Mouse (Mus musculus) forebrain, embryonic 11.5 days (tissue): Measurements from ENCODE around the gene Caln1. TPM values are rescaled to one million over a fixed set of nuclear protein-coding genes. Genes with fewer than 3 reads are reported as not detected.

Source experiments
- ATAC-seq: fragments of 200-750 bp; cut with Nextera tagmentation; replicated peaks from 2 replicates; pipeline ENCODE4 v1.8.0; 2017; ENCODE audit warnings: moderate TSS enrichment; ENCODE audit not compliant: low FRiP score
- DNase-seq: peaks from one replicate; pipeline ENCODE4 v3.0.0-alpha.2; 2017; ENCODE audit warnings: low spot score
- H3K27ac ChIP-seq: fragments of 300-500 bp; sonication (generic); 2 replicates; pipeline ENCODE4 v1.5.1; 2014; ENCODE audit warnings: low read depth, low read length
- H3K27me3 ChIP-seq: fragments of 300-500 bp; sonication (generic); 2 replicates; pipeline ENCODE4 v1.6.1; 2014; ENCODE audit warnings: mild to moderate bottlenecking, low read length, mixed read lengths; ENCODE audit not compliant: control insufficient read depth, insufficient read depth
- H3K36me3 ChIP-seq: fragments of 300-500 bp; sonication (generic); 2 replicates; pipeline ENCODE4 v1.6.1; 2014; ENCODE audit warnings: mild to moderate bottlenecking, low read length, moderate library complexity, mixed read lengths; ENCODE audit not compliant: control insufficient read depth, insufficient read depth
- H3K4me1 ChIP-seq: fragments of 300-500 bp; sonication (generic); replicated peaks from 2 replicates; pipeline ENCODE4 v1.6.1; 2014; ENCODE audit warnings: low read length, mixed read lengths; ENCODE audit not compliant: control insufficient read depth, insufficient read depth
- H3K4me2 ChIP-seq: fragments of 300-500 bp; sonication (generic); 2 replicates; pipeline ENCODE4 v1.6.1; 2014; ENCODE audit warnings: low read depth, mild to moderate bottlenecking, low read length, moderate library complexity, mixed read lengths; ENCODE audit not compliant: severe bottlenecking
- H3K4me3 ChIP-seq: fragments of 300-500 bp; sonication (generic); 2 replicates; pipeline ENCODE4 v1.5.1; 2014; ENCODE audit warnings: low read depth, low read length
- H3K9ac ChIP-seq: fragments of 300-500 bp; sonication (generic); 2 replicates; pipeline ENCODE4 v1.6.1; 2014; ENCODE audit warnings: low read length
- H3K9me3 ChIP-seq: fragments of 300-500 bp; sonication (generic); 2 replicates; pipeline ENCODE4 v1.6.1; 2016; ENCODE audit warnings: low read length, mixed read lengths; ENCODE audit not compliant: control insufficient read depth
- WGBS: fragments of 180-500 bp; shearing (Covaris S2); extraction: QIAGEN DNeasy Blood & Tissue Kit; methylation state at CpG from one replicate; pipeline ENCODE4 v1.1.7; 2014; 5-methylcytosine and 5-hydroxymethylcytosine counted together
- polyA plus RNA-seq: library from polyadenylated mRNA; unstranded; fragments of >200 nt; fragmentation: Nextera tagmentation; extraction: Ambion mirVana; gene quantifications from 2 replicates; pipeline ENCODE4 v1.2.1, GENCODE M21; 2014

Caln1 gene
- polyA plus RNA-seq, 1 experiment from 2014 or later: 0.33 TPM

- H3K27me3 ChIP-seq: no peaks in the 10 kb centered on the region
- no peaks in the 10 kb centered on the region for H3K9me3 ChIP-seq
- H3K4me1 ChIP-seq: no peaks in the 10 kb centered on the region
- 96% methylated on average over 4 of the region's 4 CpGs for WGBS
- H3K4me3 ChIP-seq: no peak overlapping the region
- H3K9ac ChIP-seq: no peak overlapping the region
- ATAC-seq (no peak), DNase-seq (no peak)
- H3K4me2 ChIP-seq: no peak overlapping the region
- H3K36me3 ChIP-seq: no peaks in the 10 kb centered on the region
- H3K27ac ChIP-seq: no peak overlapping the region
Measured at GRCm38 (mm10) chr5:130699476-130699875, 330.2 kb downstream of the Caln1 start.

GRCm38 (mm10) chr5:130701777-130702176, 332.5 kb downstream of the Caln1 start:
- no peaks in the 10 kb centered on the region for H3K27me3 ChIP-seq
- no peaks in the 10 kb centered on the region for H3K9me3 ChIP-seq
- ATAC-seq (no peak), DNase-seq (no peak)
- H3K27ac ChIP-seq: no peak overlapping the region
- no peak overlapping the region for H3K9ac ChIP-seq
- H3K4me3 ChIP-seq: no peak overlapping the region
- no peaks in the 10 kb centered on the region for H3K4me1 ChIP-seq
- no peak overlapping the region for H3K4me2 ChIP-seq
- 79% methylated on average over 6 of the region's 6 CpGs for WGBS
- no peaks in the 10 kb centered on the region for H3K36me3 ChIP-seq

GRCm38 (mm10) chr5:130702361-130702760, 333.1 kb downstream of the Caln1 start:
- Histone ChIP-seq H3K4me1 (no peaks in the 10 kb centered on the region), H3K9me3 (no peaks in the 10 kb centered on the region), H3K36me3 (no peaks in the 10 kb centered on the region), H3K27me3 (no peaks in the 10 kb centered on the region), H3K9ac (no peak overlapping the region), H3K27ac (no peak overlapping the region), H3K4me3 (no peak overlapping the region), H3K4me2 (no peak overlapping the region)
- DNase-seq (no peak), ATAC-seq (no peak)
- WGBS: 83% methylated on average over 4 of the region's 4 CpGs

GRCm38 (mm10) chr5:130704866-130705265, 335.6 kb downstream of the Caln1 start:
- Histone ChIP-seq H3K4me2 (no peak overlapping the region), H3K27me3 (no peaks in the 10 kb centered on the region), H3K27ac (no peak overlapping the region), H3K36me3 (no peaks in the 10 kb centered on the region), H3K4me3 (no peak overlapping the region), H3K4me1 (no peaks in the 10 kb centered on the region), H3K9me3 (no peaks in the 10 kb centered on the region), H3K9ac (no peak overlapping the region)
- DNase-seq: no peak
- WGBS: 87% methylated on average over 4 of the region's 4 CpGs
- ATAC-seq: no peak

GRCm38 (mm10) chr5:130706202-130706855, 337.1 kb downstream of the Caln1 start:
- WGBS: 74% methylated on average over 6 of the region's 6 CpGs
- DNase-seq (no peak), ATAC-seq (no peak)
- H3K27me3 ChIP-seq: no peaks in the 10 kb centered on the region
- H3K9ac ChIP-seq: no peak overlapping the region
- no peaks in the 10 kb centered on the region for H3K4me1 ChIP-seq
- H3K36me3 ChIP-seq: no peaks in the 10 kb centered on the region
- H3K27ac ChIP-seq: no peak overlapping the region
- no peaks in the 10 kb centered on the region for H3K9me3 ChIP-seq
- H3K4me2 ChIP-seq: no peak overlapping the region
- H3K4me3 ChIP-seq: no peak overlapping the region

GRCm38 (mm10) chr5:130707755-130708154, 338.5 kb downstream of the Caln1 start:
- Histone ChIP-seq H3K27me3 (no peaks in the 10 kb centered on the region), H3K9ac (no peak overlapping the region), H3K27ac (no peak overlapping the region), H3K9me3 (no peaks in the 10 kb centered on the region), H3K4me3 (no peak overlapping the region), H3K4me2 (no peak overlapping the region), H3K4me1 (no peaks in the 10 kb centered on the region), H3K36me3 (no peaks in the 10 kb centered on the region)
- 88% methylated on average over 3 of the region's 3 CpGs for WGBS
- no peak for ATAC-seq
- DNase-seq: no peak

- no peak overlapping the region for H3K4me2 ChIP-seq
- no peak overlapping the region for H3K9ac ChIP-seq
- H3K4me3 ChIP-seq: no peak overlapping the region
- H3K36me3 ChIP-seq: no peaks in the 10 kb centered on the region
- no peak for ATAC-seq
- H3K4me1 ChIP-seq: no peaks in the 10 kb centered on the region
- H3K9me3 ChIP-seq: no peaks in the 10 kb centered on the region
- no peak for DNase-seq
- H3K27me3 ChIP-seq: no peaks in the 10 kb centered on the region
- H3K27ac ChIP-seq: no peak overlapping the region
- WGBS: 74% methylated on average over 4 of the region's 4 CpGs
Measured at GRCm38 (mm10) chr5:130708616-130709015, 339.4 kb downstream of the Caln1 start.

GRCm38 (mm10) chr5:130711643-130712042, 342.4 kb downstream of the Caln1 start:
- no peaks in the 10 kb centered on the region for H3K27me3 ChIP-seq
- no peak overlapping the region for H3K27ac ChIP-seq
- ATAC-seq (no peak), DNase-seq (no peak)
- no peak overlapping the region for H3K4me3 ChIP-seq
- H3K36me3 ChIP-seq: no peaks in the 10 kb centered on the region
- WGBS: 86% methylated on average over 2 of the region's 2 CpGs
- H3K4me2 ChIP-seq: no peak overlapping the region
- no peak overlapping the region for H3K9ac ChIP-seq
- no peaks in the 10 kb centered on the region for H3K9me3 ChIP-seq
- no peaks in the 10 kb centered on the region for H3K4me1 ChIP-seq

- no peak overlapping the region for H3K4me2 ChIP-seq
- ATAC-seq: no peak
- 71% methylated on average over 1 of the region's 1 CpGs for WGBS
Measured at GRCm38 (mm10) chr5:130712281-130712680, 343.0 kb downstream of the Caln1 start.

More at GRCm38 (mm10) chr5:130712281-130712680, 343.0 kb downstream of the Caln1 start:
- no peaks in the 10 kb centered on the region for H3K9me3 ChIP-seq
- no peaks in the 10 kb centered on the region for H3K27me3 ChIP-seq
- no peak overlapping the region for H3K9ac ChIP-seq
- H3K36me3 ChIP-seq: no peaks in the 10 kb centered on the region
- no peak overlapping the region for H3K27ac ChIP-seq
- H3K4me1 ChIP-seq: no peaks in the 10 kb centered on the region
- H3K4me3 ChIP-seq: no peak overlapping the region
- no peak for DNase-seq
